Mouse (Mus musculus): ENCODE measurements around the gene Zfyve21.

GRCm38 (mm10) chr12:111812611-111813010, 1.4 kb upstream of the Zfyve21 start:
- TF ChIP-seq GATA1 (IDR thresholded peaks at IDR 0.05; ENCODE audit: borderline replicate concordance, low read length) (no peak), FLI1 (IDR thresholded peaks at IDR 0.05; ENCODE audit: low read length) (no peak)
